Mouse (Mus musculus): ENCODE results near the gene Eif5.

DNA sequence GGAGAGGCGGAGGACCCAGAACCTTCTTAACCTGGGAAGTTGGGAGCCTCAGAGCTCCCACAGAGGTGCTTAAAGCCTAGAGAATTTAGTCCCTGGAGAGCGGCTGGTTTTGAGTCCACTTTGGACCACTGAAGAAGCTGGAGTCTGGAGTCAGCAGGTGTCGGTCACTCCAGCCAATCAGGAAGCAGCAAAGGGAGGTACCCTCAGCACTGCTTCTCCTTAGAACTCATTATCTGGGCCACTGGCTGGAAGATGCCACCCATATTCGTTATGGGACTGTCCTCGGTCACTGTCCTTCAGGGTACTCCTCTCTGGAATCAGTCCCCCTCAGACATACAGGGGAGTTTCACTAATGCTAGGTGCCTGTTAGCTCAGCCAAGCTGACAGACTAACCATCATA lies 21.9 kb upstream of the Eif5 start:
- TF ChIP-seq CTCF (IDR thresholded peaks at IDR 0.05), result no peak
- no peak for TF ChIP-seq POLR2A (IDR thresholded peaks at IDR 0.05; ENCODE audit: insufficient read depth, low read depth, low read length)
- no peak for TF ChIP-seq EP300 (IDR thresholded peaks at IDR 0.05; ENCODE audit: insufficient read depth, low read depth, low read length)
